Mouse (Mus musculus) erythroblast, embryonic 14.5 days (primary cell): Measurements from ENCODE around the gene Kcnj10. TPM values are rescaled to one million over a fixed set of nuclear protein-coding genes. Genes with fewer than 3 reads are reported as not detected.

Experiments used
- H3K27me3 ChIP-seq: 2 replicates; pipeline ENCODE4 v1.6.1; 2012; ENCODE audit warnings: inconsistent platforms; ENCODE audit not compliant: control insufficient read depth
- H3K36me3 ChIP-seq: 2 replicates; pipeline ENCODE4 v1.6.1; 2012; ENCODE audit warnings: mild to moderate bottlenecking, inconsistent platforms; ENCODE audit not compliant: control insufficient read depth
- H3K4me1 ChIP-seq: 2 replicates; pipeline ENCODE4 v1.6.1; 2012; ENCODE audit warnings: inconsistent platforms; ENCODE audit not compliant: control insufficient read depth
- H3K4me3 ChIP-seq: replicated peaks from 2 replicates; pipeline ENCODE3; 2012; ENCODE audit warnings: moderate library complexity, mild to moderate bottlenecking, inconsistent platforms
- H3K9me3 ChIP-seq: 2 replicates; pipeline ENCODE4 v1.6.1; 2012; ENCODE audit warnings: low read length, inconsistent platforms, mixed read lengths; ENCODE audit not compliant: control insufficient read depth
- GATA1 ChIP-seq: IDR thresholded peaks from 2 replicates; pipeline ENCODE4 v1.6.1; 2012; ENCODE audit warnings: low read length, inconsistent platforms, mixed read lengths
- TAL1 ChIP-seq: IDR thresholded peaks from 3 replicates; pipeline ENCODE4 v1.6.1; 2012; ENCODE audit warnings: low read length, inconsistent platforms, mixed read lengths
- polyA plus RNA-seq: library from polyadenylated mRNA; stranded (reverse); fragments of >175 nt; gene quantifications from 2 replicates; pipeline ENCODE4 v1.2.3, GENCODE M21; 2012

The Kcnj10 gene
- polyA plus RNA-seq, 1 experiment, result not detected

DNA sequence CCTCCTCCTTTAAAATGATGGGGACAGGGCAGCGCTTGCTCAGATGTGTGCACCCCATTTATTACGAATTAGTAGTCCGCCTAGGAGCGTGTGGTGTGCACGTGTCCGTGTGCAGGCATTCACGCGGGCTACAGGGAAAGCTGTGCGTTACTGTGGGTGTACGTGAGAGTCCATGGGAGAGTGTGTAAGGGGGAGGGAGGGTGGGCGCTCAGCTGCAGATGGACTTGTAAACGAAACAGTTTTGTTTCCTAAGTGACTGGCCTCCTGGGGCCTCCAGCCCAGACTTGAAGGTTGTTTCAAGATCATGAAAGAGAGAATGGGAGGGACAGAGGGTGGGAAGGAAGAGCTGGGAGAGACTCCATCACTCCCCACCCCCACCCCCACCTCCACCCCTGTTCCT is 39.8 kb upstream of the Kcnj10 start:
- Histone ChIP-seq H3K4me3 (no peak overlapping the region), H3K36me3 (no peaks in the 10 kb centered on the region), H3K27me3 (peaks cover 34% of the 10 kb centered on the region), H3K4me1 (peaks cover 18% of the 10 kb centered on the region), H3K9me3 (no peaks in the 10 kb centered on the region)
- TF ChIP-seq GATA1 (no peak), TAL1 (no peak)

DNA sequence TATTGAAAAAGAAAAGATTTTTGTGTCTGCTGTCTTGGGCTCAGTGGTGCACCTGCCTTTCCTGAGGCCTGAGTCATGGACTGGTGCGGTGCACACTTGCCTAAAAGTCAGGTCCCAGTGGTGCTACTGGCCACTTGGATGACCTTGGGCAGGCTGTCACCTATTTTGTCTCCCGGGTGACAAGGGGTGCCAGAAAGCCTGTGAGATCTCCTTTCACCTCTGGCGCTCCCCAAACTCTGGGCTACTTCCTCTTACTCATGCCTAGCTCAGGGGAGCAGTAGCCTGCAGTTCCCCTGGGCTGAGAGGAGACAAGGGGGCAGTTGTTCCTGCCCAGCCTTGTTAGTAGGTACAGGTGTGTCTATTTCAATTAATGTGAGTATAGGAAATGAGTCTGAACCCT is 38.7 kb upstream of the Kcnj10 start:
- Histone ChIP-seq H3K27me3 (peaks cover 27% of the 10 kb centered on the region), H3K4me1 (peaks cover 18% of the 10 kb centered on the region), H3K36me3 (no peaks in the 10 kb centered on the region), H3K9me3 (no peaks in the 10 kb centered on the region), H3K4me3 (no peak overlapping the region)
- TF ChIP-seq TAL1 (no peak), GATA1 (no peak)

DNA sequence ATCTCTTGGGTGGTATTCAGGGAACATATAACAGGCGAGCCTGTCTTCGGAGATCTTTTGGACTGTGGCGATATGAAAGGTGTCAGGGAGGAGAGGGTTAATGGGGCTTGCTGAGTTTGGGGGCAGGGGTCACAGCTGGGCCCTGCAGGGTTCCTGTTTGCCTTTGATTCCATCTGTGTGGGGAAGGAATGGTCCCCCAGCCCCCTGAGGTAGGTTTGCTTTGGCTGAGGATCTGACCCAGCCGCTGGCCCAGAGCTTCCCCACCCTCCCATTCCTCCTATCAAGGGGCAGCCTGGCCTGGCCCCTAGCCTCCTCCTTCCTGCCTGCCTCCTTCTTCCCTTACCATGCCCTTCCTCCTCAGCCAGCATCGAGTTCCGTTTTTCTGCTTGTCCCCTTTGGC is 38.2 kb upstream of the Kcnj10 start:
- no peaks in the 10 kb centered on the region for H3K9me3 ChIP-seq
- H3K27me3 ChIP-seq, result peaks cover 22% of the 10 kb centered on the region
- H3K4me3 ChIP-seq, result no peak overlapping the region
- no peaks in the 10 kb centered on the region for H3K36me3 ChIP-seq
- TF ChIP-seq TAL1, result no peak
- TF ChIP-seq GATA1, result no peak
- peaks cover 18% of the 10 kb centered on the region for H3K4me1 ChIP-seq

- TF ChIP-seq GATA1, result no peak
- no peak for TF ChIP-seq TAL1
- Histone ChIP-seq H3K9me3 (no peaks in the 10 kb centered on the region), H3K36me3 (no peaks in the 10 kb centered on the region), H3K27me3 (peaks cover 14% of the 10 kb centered on the region), H3K4me1 (peaks cover 20% of the 10 kb centered on the region), H3K4me3 (no peak overlapping the region)
Measured at GRCm38 (mm10) chr1:172304443-172304842, 36.6 kb upstream of the Kcnj10 start.

GRCm38 (mm10) chr1:172305153-172305552 is 35.9 kb upstream of the Kcnj10 start:
- Histone ChIP-seq H3K36me3 (no peaks in the 10 kb centered on the region), H3K9me3 (no peaks in the 10 kb centered on the region), H3K4me3 (no peak overlapping the region), H3K27me3 (peaks cover 14% of the 10 kb centered on the region), H3K4me1 (peaks cover 27% of the 10 kb centered on the region)
- TF ChIP-seq GATA1 (no peak), TAL1 (no peak; the same call in 2 of the 3 replicates)

GRCm38 (mm10) chr1:172305635-172306034 is 35.4 kb upstream of the Kcnj10 start:
- Histone ChIP-seq H3K27me3 (peaks cover 14% of the 10 kb centered on the region), H3K9me3 (no peaks in the 10 kb centered on the region), H3K4me1 (peaks cover 32% of the 10 kb centered on the region), H3K36me3 (no peaks in the 10 kb centered on the region), H3K4me3 (no peak overlapping the region)
- TF ChIP-seq GATA1, result no peak
- no peak for TF ChIP-seq TAL1

DNA sequence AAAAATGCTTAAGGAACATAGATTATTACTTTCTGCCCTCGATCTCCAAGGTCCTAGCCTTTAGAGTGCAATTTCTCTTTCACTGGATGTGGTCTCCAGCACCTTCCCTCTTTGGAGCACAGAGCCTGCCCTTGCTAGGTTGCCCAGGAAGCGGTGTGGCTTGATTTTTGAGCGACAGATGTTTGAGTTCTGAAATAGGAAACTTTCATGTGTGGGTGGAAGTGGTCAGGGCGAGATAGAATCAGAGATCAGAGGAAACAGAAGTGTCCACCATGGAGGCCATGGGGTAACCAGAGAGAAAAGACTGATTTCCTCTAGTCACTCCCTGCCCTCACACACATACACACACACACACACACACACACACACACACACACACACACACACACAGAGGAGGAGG is 34.8 kb upstream of the Kcnj10 start:
- peaks cover 14% of the 10 kb centered on the region for H3K27me3 ChIP-seq
- TF ChIP-seq TAL1 (no peak), GATA1 (no peak)
- no peaks in the 10 kb centered on the region for H3K9me3 ChIP-seq
- H3K4me3 ChIP-seq, result no peak overlapping the region
- H3K36me3 ChIP-seq, result no peaks in the 10 kb centered on the region
- peaks cover 38% of the 10 kb centered on the region for H3K4me1 ChIP-seq

GRCm38 (mm10) chr1:172306885-172307284 is 34.1 kb upstream of the Kcnj10 start:
- Histone ChIP-seq H3K27me3 (peaks cover 14% of the 10 kb centered on the region), H3K4me3 (no peak overlapping the region), H3K36me3 (no peaks in the 10 kb centered on the region), H3K9me3 (no peaks in the 10 kb centered on the region), H3K4me1 (peaks cover 44% of the 10 kb centered on the region)
- TF ChIP-seq TAL1, result no peak
- no peak for TF ChIP-seq GATA1

- TF ChIP-seq TAL1, result no peak
- H3K27me3 ChIP-seq, result peaks cover 13% of the 10 kb centered on the region
- H3K4me1 ChIP-seq, result peaks cover 54% of the 10 kb centered on the region
- H3K4me3 ChIP-seq, result no peak overlapping the region
- no peaks in the 10 kb centered on the region for H3K9me3 ChIP-seq
- no peaks in the 10 kb centered on the region for H3K36me3 ChIP-seq
Measured at GRCm38 (mm10) chr1:172307936-172308335, 33.1 kb upstream of the Kcnj10 start.

DNA sequence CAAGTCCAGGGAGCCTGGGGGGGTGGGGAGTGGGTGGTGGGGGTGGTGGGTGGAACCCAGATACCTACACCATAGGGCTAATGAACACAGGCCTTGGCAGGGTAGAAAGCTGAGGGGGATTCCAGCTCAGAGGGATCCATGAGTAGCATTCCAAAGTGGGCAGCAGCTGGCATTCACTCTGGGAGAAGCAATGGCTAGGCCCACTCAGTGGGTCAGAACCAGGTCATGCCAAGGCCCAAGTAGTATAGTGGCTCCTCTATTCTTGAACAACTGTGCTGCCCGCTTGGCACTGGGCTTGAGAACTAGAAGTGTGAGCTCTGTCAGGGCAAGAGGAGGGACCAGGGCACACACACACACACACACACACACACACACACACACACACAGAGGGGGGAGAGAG is 32.6 kb upstream of the Kcnj10 start:
- Histone ChIP-seq H3K27me3 (peaks cover 9% of the 10 kb centered on the region), H3K9me3 (no peaks in the 10 kb centered on the region), H3K4me1 (peaks cover 58% of the 10 kb centered on the region), H3K36me3 (no peaks in the 10 kb centered on the region), H3K4me3 (no peak overlapping the region)
- TF ChIP-seq TAL1 (no peak), GATA1 (no peak)
